Mouse (Mus musculus) liver, embryonic 14.5 days (tissue): ENCODE results near the gene Gstt4. TPM values are rescaled to one million over a fixed set of nuclear protein-coding genes. Genes with fewer than 3 reads are reported as not detected.
"Not testable (repeated sequence)": the region's sequence is repeated elsewhere in the genome, so short reads cannot be mapped to it uniquely, and the experiment has no call there.

ENCODE experiments used
- ATAC-seq: fragments of 200-750 bp; cut with Nextera tagmentation; 2 replicates; pipeline ENCODE4 v1.8.0; 2017; ENCODE audit warnings: moderate number of reproducible peaks, mild to moderate bottlenecking, moderate library complexity; ENCODE audit not compliant: insufficient read depth
- DNase-seq, 3 experiments: peaks; one replicate each; pipeline ENCODE4 v3.0.0-alpha.2; 2012 to 2013; ENCODE audit warnings: low read depth in 3 of 3, low spot score in 3 of 3
- H3K27ac ChIP-seq: fragments of 300-500 bp; sonication (generic); 2 replicates; pipeline ENCODE4 v1.5.1; 2014; ENCODE audit warnings: moderate library complexity, mild to moderate bottlenecking, control low read depth, inconsistent platforms
- H3K27me3 ChIP-seq: fragments of 300-500 bp; sonication (generic); 2 replicates; pipeline ENCODE4 v1.6.1; 2014; ENCODE audit warnings: mild to moderate bottlenecking, low read length, moderate library complexity; ENCODE audit not compliant: control insufficient read depth, insufficient read depth
- H3K36me3 ChIP-seq: fragments of 300-500 bp; sonication (generic); replicated peaks from 2 replicates; pipeline ENCODE4 v1.6.1; 2014; ENCODE audit warnings: low read depth; ENCODE audit not compliant: control insufficient read depth, insufficient read depth
- H3K4me1 ChIP-seq, 2 experiments: fragments of 200-500 bp in 1 of 2; fragments of 300-500 bp in 1 of 2; sonication (generic) in 1 of 2; replicated peaks; 2 replicates each; pipeline ENCODE4 v1.6.1; 2012 to 2014; ENCODE audit warnings: antibody characterized with exemption in 1 of 2, inconsistent platforms in 1 of 2, low read length in 1 of 2; ENCODE audit not compliant: control insufficient read depth in 2 of 2, insufficient read depth in 2 of 2
- H3K4me2 ChIP-seq: fragments of 300-500 bp; sonication (generic); 2 replicates; pipeline ENCODE4 v1.6.1; 2014; ENCODE audit warnings: low read depth, mild to moderate bottlenecking, control low read depth, moderate library complexity
- H3K4me3 ChIP-seq, 2 experiments: fragments of 200-500 bp in 1 of 2; fragments of 300-500 bp in 1 of 2; sonication (generic) in 1 of 2; 2 replicates each; pipeline ENCODE4 v1.5.1; 2012 to 2014; ENCODE audit warnings: low read depth in 2 of 2, low read length in 2 of 2, mild to moderate bottlenecking in 2 of 2, control low read depth in 1 of 2, inconsistent platforms in 1 of 2, moderate library complexity in 1 of 2; ENCODE audit not compliant: insufficient read depth in 1 of 2
- H3K9ac ChIP-seq: fragments of 300-500 bp; sonication (generic); replicated peaks from 2 replicates; pipeline ENCODE4 v1.6.1; 2014; ENCODE audit warnings: mild to moderate bottlenecking, control low read depth, moderate library complexity
- H3K9me3 ChIP-seq: fragments of 300-500 bp; sonication (generic); 2 replicates; pipeline ENCODE4 v1.6.1; 2016; ENCODE audit warnings: low read length, mixed read lengths; ENCODE audit not compliant: control insufficient read depth
- CTCF ChIP-seq: IDR thresholded peaks from 2 replicates; pipeline ENCODE4 v1.5.1; 2016; ENCODE audit warnings: antibody characterized with exemption, low read depth, control low read depth
- EP300 ChIP-seq: IDR thresholded peaks from 2 replicates; pipeline ENCODE4 v1.6.1; 2016; ENCODE audit warnings: antibody characterized with exemption, low read depth
- WGBS: fragments of 180-500 bp; shearing (Covaris S2); extraction: QIAGEN DNeasy Blood & Tissue Kit; methylation state at CpG from one replicate; pipeline ENCODE4 v1.1.7; 2014; ENCODE audit not compliant: insufficient replicate concordance; 5-methylcytosine and 5-hydroxymethylcytosine counted together
- polyA plus RNA-seq, 2 experiments: library from polyadenylated mRNA; depleted of rRNA in 1 of 2; stranded (reverse) in 1 of 2; unstranded in 1 of 2; fragments of >200 nt; fragmentation: Nextera tagmentation in 1 of 2; extraction: Ambion mirVana in 1 of 2; gene quantifications; 2 replicates each; pipeline versions ENCODE4 v1.2.1 to v1.2.3; 2012 to 2014

The Gstt4 gene
- polyA plus RNA-seq (2012; rRNA removed): not detected in 2 replicates
- polyA plus RNA-seq (2014; fragmentation: Nextera tagmentation; extraction: Ambion mirVana): 0.10 TPM in 1 of 2 replicates, not detected in the other

DNA sequence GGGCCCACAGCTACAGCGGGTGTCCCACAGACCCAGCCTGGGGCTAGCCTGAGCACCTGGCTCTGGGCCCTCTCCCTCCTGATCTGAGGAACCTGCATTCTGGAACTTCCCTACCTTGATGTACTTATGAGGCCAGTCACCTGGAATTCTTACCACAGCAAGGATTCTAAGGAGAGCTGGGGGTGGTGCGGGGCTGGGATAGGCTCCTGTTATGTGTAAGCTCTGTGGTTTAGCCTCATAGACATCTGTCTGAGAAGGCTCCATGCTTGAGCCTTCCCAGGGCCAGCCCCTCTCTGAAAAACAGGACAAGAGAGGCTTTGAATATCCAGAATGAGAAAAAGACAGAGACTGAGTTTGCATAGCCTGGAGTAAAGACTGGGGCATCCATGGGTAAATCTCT lies at the start of gene Gstt4:
TSS of gene Gstt4 (minus strand) at position 101 of the 400 bp plus-strand sequence.
- Histone ChIP-seq H3K36me3 (no peaks in the 10 kb centered on the region), H3K9ac (no peak within 1 kb of the TSS), H3K27ac (no peak within 1 kb of the TSS), H3K4me3 (no peak within 1 kb of the TSS), H3K4me1 (no peaks in the 10 kb centered on the region), H3K27me3 (no peaks in the 10 kb centered on the region), H3K4me2 (no peak within 1 kb of the TSS), H3K9me3 (no peaks in the 10 kb centered on the region)
- 81% methylated on average over 2 of the region's 2 CpGs for WGBS
- ATAC-seq: no peak
- DNase-seq: no peak
- TF ChIP-seq EP300 (no peak), CTCF (no peak)

GRCm38 (mm10) chr10:75861587-75861986 lies 39.2 kb upstream of the Gstt4 start:
- Histone ChIP-seq H3K27me3 (no peaks in the 10 kb centered on the region), H3K9ac (no peak overlapping the region), H3K4me3 (no peak overlapping the region), H3K4me2 (no peak overlapping the region), H3K36me3 (0 out of 2 replicates have a peak, but pooled peaks cover 4% of the 10 kb centered on the region), H3K27ac (no peak overlapping the region), H3K4me1 (peaks cover 3 to 17% of the 10 kb centered on the region in 2 experiments; a peak in 3 of 4 replicates), H3K9me3 (no peaks in the 10 kb centered on the region)
- DNase-seq (no peak), ATAC-seq (no peak)
- no peak for TF ChIP-seq EP300
- TF ChIP-seq CTCF: no peak
- WGBS: 72% methylated on average over 5 of the region's 5 CpGs

- ATAC-seq: no peak
- H3K9me3 ChIP-seq: no peaks in the 10 kb centered on the region
- DNase-seq: no peak
- peaks cover 3 to 17% of the 10 kb centered on the region in 2 experiments; a peak in 3 of 4 replicates for H3K4me1 ChIP-seq
- H3K9ac ChIP-seq: no peak overlapping the region
- H3K36me3 ChIP-seq: 0 out of 2 replicates have a peak, but pooled peaks cover 4% of the 10 kb centered on the region
- H3K27ac ChIP-seq: no peak overlapping the region
- no peak overlapping the region for H3K4me3 ChIP-seq
- H3K27me3 ChIP-seq: no peaks in the 10 kb centered on the region
- TF ChIP-seq EP300 (no peak), CTCF (no peak)
- 50% methylated on average over 7 of the region's 7 CpGs for WGBS
- peak overlapping the region; percentile 88; the same call in 1 of the 2 replicates for H3K4me2 ChIP-seq
These were observed 38.4 kb upstream of the Gstt4 start for GRCm38 (mm10) chr10:75860746-75861145.

- not testable (repeated sequence) for H3K9me3 ChIP-seq, H3K27me3 ChIP-seq, H3K36me3 ChIP-seq
- Histone ChIP-seq H3K4me3 (peak within 1 kb of the TSS; percentile 70 to 75), H3K4me2 (peak within 1 kb of the TSS; percentile 88), H3K4me1 (peaks cover 3 to 17% of the 10 kb centered on the region in 2 experiments; a peak in 3 of 4 replicates), H3K9ac (peak within 1 kb of the TSS; percentile 87), H3K27ac (peak within 1 kb of the TSS; percentile 64)
- under 1% methylated on average over 43 of the region's 46 CpGs for WGBS
- TF ChIP-seq CTCF: peak; percentile 10; the same call in 1 of the 2 replicates
- ATAC-seq (peak; percentile 95), DNase-seq (peak; percentile 74 to 80 (median 75))
These were observed 37.6 kb upstream of the Gstt4 start, which contains the start of gene Mif for GRCm38 (mm10) chr10:75859786-75860470. Mif (minus strand) TSS chr10:75860240.

GRCm38 (mm10) chr10:75859107-75859746 lies 36.9 kb upstream of the Gstt4 start:
- DNase-seq (no peak), ATAC-seq (peak; percentile 27)
- H3K4me3 ChIP-seq: peak overlapping the region; percentile 70 to 75
- H3K4me1 ChIP-seq: peaks cover 3 to 17% of the 10 kb centered on the region in 2 experiments; a peak in 3 of 4 replicates
- no peaks in the 10 kb centered on the region for H3K9me3 ChIP-seq
- H3K4me2 ChIP-seq: peak overlapping the region; percentile 88
- H3K9ac ChIP-seq: peak overlapping the region; percentile 87
- no peaks in the 10 kb centered on the region for H3K27me3 ChIP-seq
- WGBS: 1% methylated on average over 26 of the region's 27 CpGs
- TF ChIP-seq CTCF: no peak
- TF ChIP-seq EP300: no peak
- H3K36me3 ChIP-seq: 0 out of 2 replicates have a peak, but pooled peaks cover 4% of the 10 kb centered on the region
- no peak overlapping the region for H3K27ac ChIP-seq
